Mouse (Mus musculus): Measurements from ENCODE around the gene Mefv. TPM values are rescaled to one million over a fixed set of nuclear protein-coding genes. Genes with fewer than 3 reads are reported as not detected.

The Mefv gene
- 0.04 TPM in 1 of 2 replicates, not detected in the other for polyA plus RNA-seq (2012; rRNA removed)

GRCm38 (mm10) chr16:3717980-3718379 lies at the start of gene Mefv:
Gene Mefv, minus strand, starts transcription at chr16:3718097.

GRCm38 (mm10) chr16:3743503-3744185 lies 25.7 kb upstream of the Mefv start, which contains the start of gene Zfp263:
Gene Zfp263, plus strand, starts transcription at chr16:3744093.

Other genes starting within 250 kb of the Mefv start
- not detected in 2 replicates for gene Olfr161, start 127.1 kb downstream of the Mefv start, polyA plus RNA-seq (2012; rRNA removed)
- 17.9 and 18.3 TPM in 2 replicates for gene Zfp263, start 26.0 kb upstream of the Mefv start, polyA plus RNA-seq (2012; rRNA removed)
- gene Olfr15, start 112.8 kb upstream of the Mefv start, polyA plus RNA-seq (2012; rRNA removed), result 0.06 TPM in 1 of 2 replicates, not detected in the other
- gene Zfp174, start 129.2 kb upstream of the Mefv start, polyA plus RNA-seq (2012; rRNA removed), result 0.96 and 1.9 TPM in 2 replicates
- gene Naa60, start 154.3 kb upstream of the Mefv start, polyA plus RNA-seq (2012; rRNA removed), result 27.2 and 50.1 TPM in 2 replicates
- 9.4 and 11.1 TPM in 2 replicates for gene Zfp597, start 166.5 kb upstream of the Mefv start, polyA plus RNA-seq (2012; rRNA removed)
- gene Gm20695, start 166.6 kb upstream of the Mefv start, polyA plus RNA-seq (2012; rRNA removed), result 0.48 and 0.81 TPM in 2 replicates
- gene 1700037C18Rik, start 190.6 kb upstream of the Mefv start, polyA plus RNA-seq (2012; rRNA removed), result 3.4 and 3.8 TPM in 2 replicates
- 24.8 and 38.3 TPM in 2 replicates for gene Cluap1, start 190.7 kb upstream of the Mefv start, polyA plus RNA-seq (2012; rRNA removed)